18 mouse cellular contexts compared by ENCODE assay signal in the genomic region with DNA sequence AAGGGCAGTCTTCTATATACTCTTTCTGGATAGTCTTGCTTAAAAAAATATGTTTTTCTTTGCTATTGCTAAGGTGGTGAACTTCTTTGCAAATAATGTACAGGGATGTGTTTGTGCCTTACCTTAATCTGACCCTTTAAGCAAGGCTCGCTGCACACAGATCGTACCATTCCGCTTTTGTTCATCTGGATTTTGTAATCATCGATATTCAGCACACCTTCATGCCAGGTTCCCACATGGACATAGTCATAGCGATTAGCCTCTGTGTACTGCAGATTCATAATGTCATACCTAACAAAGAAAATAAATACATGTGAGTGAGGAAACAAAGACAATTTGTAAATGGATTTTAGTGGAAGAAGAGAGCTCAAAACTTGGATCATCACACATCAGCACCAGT.
"Had no signal": no experiment of that assay in that cellular context is flagged by ENCODE, and none has a peak within 500 bp of the region (broad histone marks: within the 10 kb centered on the region; RNA-seq: fewer than 3 reads in every experiment).

No protein-coding gene starts in this region.

- DNase-seq: cerebellum, adult 2 months; cerebellum, adult 8-10 months; cerebellum, adult 9-10 months; cerebellum, adult 9-11 months; cerebellum, postnatal 10 days; cerebellum, postnatal 14 days; cerebellum, postnatal 25 days; cerebellum, postnatal 36 days; embryo, embryonic 11 days; forebrain, postnatal 0 days; gastrocnemius, adult 2 months; gastrocnemius, postnatal 10 days; gastrocnemius, postnatal 14 days; gastrocnemius, postnatal 25 days; gastrocnemius, postnatal 36 days; heart, adult 11 months; heart, adult 18-20 months; heart, adult 2 months had no signal
